Mouse (Mus musculus): ENCODE results near the gene Psmc3. TPM values are rescaled to one million over a fixed set of nuclear protein-coding genes. Genes with fewer than 3 reads are reported as not detected.

Gene Psmc3
- total RNA-seq, 2 experiments from 2014 or later, result 209 to 211 TPM

GRCm38 (mm10) chr2:91078314-91079025 is 24.7 kb downstream of the Psmc3 start:
- intact Hi-C loops (cut with DNase I), result no loop called here
- peak in 1 of 2 experiments; percentile 29 for DNase-seq

- intact Hi-C loops (cut with DNase I), result no loop called here
- DNase-seq, result no peak
These were observed 25.2 kb downstream of the Psmc3 start for GRCm38 (mm10) chr2:91079026-91079384.

- no peak for DNase-seq
These were observed 27.1 kb downstream of the Psmc3 start for GRCm38 (mm10) chr2:91080784-91081513.

GRCm38 (mm10) chr2:91081775-91082695 is 28.2 kb downstream of the Psmc3 start, which contains the start of gene Spi1:
Spi1 (plus strand) TSS chr2:91082390.
- DNase-seq, result no peak
- intact Hi-C loops (cut with DNase I), result no loop called here

More at GRCm38 (mm10) chr2:91080784-91081513, 27.1 kb downstream of the Psmc3 start:
- intact Hi-C loops (cut with DNase I), result no loop called here

GRCm38 (mm10) chr2:91082844-91083243 is 29.0 kb downstream of the Psmc3 start:
- intact Hi-C loops (cut with DNase I), result no loop called here
- DNase-seq, result peak; percentile 51 to 58

GRCm38 (mm10) chr2:91083366-91083940 is 29.6 kb downstream of the Psmc3 start:
- intact Hi-C loops (cut with DNase I), result no loop called here
- DNase-seq, result no peak

GRCm38 (mm10) chr2:91084179-91084820 is 30.5 kb downstream of the Psmc3 start:
- intact Hi-C loops (cut with DNase I), result no loop called here
- DNase-seq, result peak in 1 of 2 experiments; percentile 32

GRCm38 (mm10) chr2:91085494-91086391 is 31.9 kb downstream of the Psmc3 start:
- intact Hi-C loops (cut with DNase I), result no loop called here

GRCm38 (mm10) chr2:91086392-91087237 is 32.8 kb downstream of the Psmc3 start:
- intact Hi-C loops (cut with DNase I), result no loop called here
- DNase-seq, result no peak

More at GRCm38 (mm10) chr2:91085494-91086391, 31.9 kb downstream of the Psmc3 start:
- DNase-seq, result no peak

GRCm38 (mm10) chr2:91087453-91087852 is 33.6 kb downstream of the Psmc3 start:
- intact Hi-C loops (cut with DNase I), result no loop called here

GRCm38 (mm10) chr2:91088987-91089386 is 35.2 kb downstream of the Psmc3 start:
- intact Hi-C loops (cut with DNase I), result no loop called here
- DNase-seq, result no peak

More at GRCm38 (mm10) chr2:91087453-91087852, 33.6 kb downstream of the Psmc3 start:
- no peak for DNase-seq

- DNase-seq, result no peak
- intact Hi-C loops (cut with DNase I), result no loop called here
These were observed 36.4 kb downstream of the Psmc3 start for GRCm38 (mm10) chr2:91090208-91090607.

GRCm38 (mm10) chr2:91090827-91091226 is 37.0 kb downstream of the Psmc3 start:
- DNase-seq, result no peak
- intact Hi-C loops (cut with DNase I), result no loop called here

GRCm38 (mm10) chr2:91096524-91096923 is 42.7 kb downstream of the Psmc3 start:
- intact Hi-C loops (cut with DNase I), result no loop called here
- DNase-seq, result no peak

- intact Hi-C loops (cut with DNase I), result no loop called here
- no peak for DNase-seq
These were observed 43.2 kb downstream of the Psmc3 start for GRCm38 (mm10) chr2:91097015-91097414.

GRCm38 (mm10) chr2:91098156-91098555 is 44.3 kb downstream of the Psmc3 start:
- intact Hi-C loops (cut with DNase I), result no loop called here
- DNase-seq, result no peak

GRCm38 (mm10) chr2:91101124-91101740 is 47.4 kb downstream of the Psmc3 start:
- intact Hi-C loops (cut with DNase I), result loop anchor here (1.0 to 2.0 kb wide), 2 partner anchors 31 to 234 kb away; partner anchors contain the start of gene Slc39a13
- DNase-seq, result peak; percentile 92 to 96
